Mouse (Mus musculus): ENCODE results near the gene Prn. TPM values are rescaled to one million over a fixed set of nuclear protein-coding genes. Genes with fewer than 3 reads are reported as not detected.

The Prn gene
- total and polyA plus RNA-seq, 3 experiments = not detected

DNA sequence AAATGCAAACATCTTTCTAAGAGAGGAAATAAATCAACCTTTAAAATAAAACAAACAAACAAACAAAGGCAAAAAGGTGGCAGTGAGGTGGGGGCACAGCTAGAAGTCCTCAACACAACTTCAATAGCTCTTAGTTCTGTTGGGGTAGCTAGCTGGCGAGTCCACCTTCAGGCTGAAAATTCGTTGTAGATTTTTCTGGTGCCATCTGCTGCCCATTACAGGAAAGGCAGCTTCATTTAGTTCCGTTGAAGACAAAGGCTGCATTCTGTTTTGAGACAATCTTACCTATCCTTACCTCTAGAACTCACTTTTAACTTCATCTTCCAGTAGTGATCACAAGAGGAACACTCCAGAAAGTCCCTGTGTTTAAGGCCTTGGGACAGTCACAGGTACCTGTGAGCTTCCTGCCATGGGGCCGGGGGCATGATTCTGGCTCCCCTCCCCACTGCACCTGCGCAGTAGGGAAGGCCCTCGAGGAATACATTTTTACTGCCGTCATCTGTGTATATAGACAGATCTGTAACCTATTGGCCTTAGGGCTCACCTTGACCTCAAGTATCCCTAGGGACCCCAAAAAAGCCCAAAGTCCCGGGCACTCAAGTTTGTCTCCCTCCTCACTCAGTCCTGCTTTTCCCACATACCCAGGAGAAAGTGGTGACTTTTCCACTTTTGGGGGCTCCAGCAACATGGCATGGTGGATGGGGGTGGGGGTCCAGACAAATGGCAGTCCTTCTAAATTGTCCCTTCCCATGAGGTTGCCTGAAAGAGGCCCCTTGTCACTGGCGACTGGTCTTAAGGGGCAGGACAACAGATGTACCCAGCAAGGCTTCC lies 40.2 kb downstream of the Prn start:
- peak; percentile 50 for DNase-seq

DNA sequence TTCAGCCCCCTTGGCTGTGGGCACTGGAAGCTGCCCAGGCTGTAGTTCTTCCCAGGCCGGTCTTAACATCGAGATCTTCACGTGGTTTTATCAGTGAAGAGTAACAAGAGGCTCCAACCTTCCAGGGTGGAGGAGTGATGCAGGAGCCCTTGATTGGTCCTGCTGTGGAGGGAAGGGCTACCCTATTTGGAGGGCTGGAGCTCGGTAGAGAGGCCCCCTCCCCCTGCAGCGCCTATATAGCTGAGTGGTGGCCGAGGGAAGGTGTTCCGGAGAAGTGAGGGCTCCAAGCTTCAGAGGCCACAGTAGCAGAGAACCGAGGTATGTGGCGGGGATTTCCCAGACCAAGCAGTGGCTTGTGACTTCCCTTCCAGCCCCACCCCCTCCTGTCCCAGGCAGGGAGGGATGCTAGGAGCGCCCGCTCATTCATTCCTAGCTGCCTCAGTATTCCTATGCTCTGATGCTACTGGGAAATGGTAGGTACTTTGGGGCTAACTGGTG lies 40.9 kb downstream of the Prn start, which contains the start of gene Prnd:
Prnd (plus strand) TSS at position 264 of the 498 bp plus-strand sequence.
- no peak for DNase-seq

DNA sequence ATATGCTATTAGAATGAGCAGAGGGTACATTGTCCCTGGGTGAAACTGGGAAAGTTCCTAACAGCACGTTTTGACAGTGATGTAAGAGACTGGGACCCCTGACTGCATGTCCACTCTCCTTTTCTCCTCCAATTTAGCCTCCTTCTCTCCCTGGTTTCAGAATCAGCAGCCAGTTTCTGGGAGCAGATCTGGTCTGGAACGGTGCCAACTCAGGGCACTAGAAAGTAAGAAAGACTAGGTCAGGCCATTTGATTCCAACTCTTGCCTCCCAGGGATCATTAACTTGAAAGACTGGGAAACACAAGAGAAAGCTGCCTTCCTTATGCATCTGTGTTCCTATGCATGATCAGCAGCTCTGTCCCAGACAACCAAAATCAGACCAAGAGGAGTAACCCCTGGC lies 42.7 kb downstream of the Prn start:
- DNase-seq = no peak

DNA sequence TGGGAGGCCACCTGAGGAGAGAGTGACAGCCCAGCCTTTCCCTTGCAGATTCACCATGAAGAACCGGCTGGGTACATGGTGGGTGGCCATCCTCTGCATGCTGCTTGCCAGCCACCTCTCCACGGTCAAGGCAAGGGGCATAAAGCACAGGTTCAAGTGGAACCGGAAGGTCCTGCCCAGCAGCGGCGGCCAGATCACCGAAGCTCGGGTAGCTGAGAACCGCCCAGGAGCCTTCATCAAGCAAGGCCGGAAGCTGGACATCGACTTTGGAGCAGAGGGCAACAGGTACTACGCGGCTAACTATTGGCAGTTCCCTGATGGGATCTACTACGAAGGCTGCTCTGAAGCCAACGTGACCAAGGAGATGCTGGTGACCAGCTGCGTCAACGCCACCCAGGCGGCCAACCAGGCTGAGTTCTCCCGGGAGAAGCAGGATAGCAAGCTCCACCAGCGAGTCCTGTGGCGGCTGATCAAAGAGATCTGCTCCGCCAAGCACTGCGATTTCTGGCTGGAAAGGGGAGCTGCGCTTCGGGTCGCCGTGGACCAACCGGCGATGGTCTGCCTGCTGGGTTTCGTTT lies 43.3 kb downstream of the Prn start:
- DNase-seq = peak; percentile 57

DNA sequence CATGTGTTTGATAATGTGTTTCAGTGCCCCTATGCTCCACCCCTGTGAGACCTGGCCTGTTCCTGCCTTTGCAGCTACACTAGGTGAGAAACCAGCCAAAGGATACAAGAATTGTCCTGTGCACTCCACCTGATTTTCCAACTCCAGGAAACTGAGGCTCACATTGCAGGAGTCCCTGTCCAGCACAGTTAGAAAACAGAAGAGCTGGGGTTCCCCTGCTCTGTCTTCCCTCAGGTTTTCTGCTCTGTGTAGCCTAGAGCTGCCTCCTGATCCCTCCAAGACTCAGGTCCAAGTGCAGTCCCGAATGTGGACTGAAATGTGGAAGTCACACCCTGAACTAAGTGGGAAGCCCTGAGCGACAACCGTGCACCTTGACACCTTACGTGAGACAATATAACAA lies 44.0 kb downstream of the Prn start:
- DNase-seq = no peak

DNA sequence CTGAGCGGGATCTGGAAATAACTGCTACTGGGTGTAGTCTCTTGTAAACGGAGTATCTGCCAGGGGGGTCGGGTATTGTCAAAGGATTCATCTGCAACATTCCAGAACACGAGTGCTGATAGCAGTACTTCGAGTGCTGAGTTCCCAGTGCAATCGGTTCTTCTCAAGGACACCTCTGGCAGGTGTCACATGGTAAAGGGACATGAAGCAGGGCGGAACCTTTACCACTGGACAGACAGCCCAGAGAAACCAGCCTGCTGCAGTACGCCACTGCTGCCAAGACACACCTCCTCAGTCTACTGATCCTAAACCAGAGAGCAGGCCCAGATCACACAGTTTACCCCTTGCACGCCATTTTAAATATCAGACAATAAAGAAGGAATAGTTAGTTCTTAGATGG lies 45.1 kb downstream of the Prn start:
- peak; percentile 69 for DNase-seq

DNA sequence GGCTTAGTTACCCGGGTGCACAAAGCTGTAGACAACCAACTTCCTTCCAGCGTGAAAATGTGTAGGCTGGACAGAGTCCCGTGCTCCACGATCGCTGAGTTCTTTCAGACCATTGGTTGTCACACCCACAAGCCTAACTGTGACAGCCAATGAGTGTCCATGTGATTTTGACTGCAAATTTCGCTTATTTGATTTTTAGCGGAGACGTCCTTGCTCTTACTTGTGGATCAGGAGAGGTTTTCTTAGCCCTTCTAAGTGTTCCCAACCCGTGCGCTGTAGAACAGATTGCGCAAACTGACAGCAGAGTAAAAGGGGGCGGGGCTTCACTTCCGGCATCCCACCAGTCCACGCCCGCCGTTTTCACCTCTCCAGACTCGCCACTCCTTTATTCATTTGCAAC lies 45.5 kb downstream of the Prn start:
- DNase-seq = peak; percentile 57

DNA sequence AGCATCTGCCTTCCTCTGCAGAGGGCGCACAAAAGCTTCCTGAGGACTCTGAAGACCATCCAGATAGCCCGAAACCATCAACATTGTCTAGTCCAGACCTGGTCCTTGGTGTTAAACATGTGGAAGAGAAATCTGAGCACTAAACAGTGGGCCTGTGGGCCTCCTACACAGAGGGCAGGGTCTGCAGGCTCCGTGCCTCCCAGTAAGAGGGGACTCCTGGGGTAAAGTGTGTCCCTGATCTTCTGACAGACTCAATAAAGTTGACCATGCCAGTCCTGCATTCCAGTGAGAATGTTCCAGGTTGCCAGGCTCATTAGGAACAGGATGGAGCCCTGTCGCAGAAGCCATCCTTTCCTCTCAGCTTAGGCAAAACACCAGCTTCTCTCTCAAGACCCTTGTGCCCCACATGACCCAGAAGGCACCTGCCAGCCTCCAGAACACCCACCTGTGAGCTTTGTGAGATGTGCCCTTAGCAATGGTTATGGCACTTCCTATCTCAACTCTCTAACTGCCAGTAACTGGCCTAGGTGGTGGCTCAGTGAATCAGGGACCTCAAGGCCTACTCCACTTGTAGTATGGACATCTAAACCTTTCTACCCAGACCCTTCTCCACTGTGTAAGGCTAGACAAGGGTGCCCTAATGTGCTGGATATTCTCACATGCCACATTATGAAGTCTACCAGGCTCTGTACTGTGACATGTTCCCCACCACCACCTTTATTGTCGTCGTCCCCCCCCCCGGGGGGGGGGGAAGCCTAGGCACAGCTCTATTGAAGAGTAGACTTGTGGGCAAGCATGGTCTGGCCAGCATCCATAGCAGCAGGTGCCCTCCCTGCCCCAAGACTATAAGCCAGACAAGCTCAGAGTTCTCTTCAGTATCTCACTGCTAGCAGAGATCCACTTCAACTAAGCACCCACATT lies 46.8 kb downstream of the Prn start:
- no peak for DNase-seq

DNA sequence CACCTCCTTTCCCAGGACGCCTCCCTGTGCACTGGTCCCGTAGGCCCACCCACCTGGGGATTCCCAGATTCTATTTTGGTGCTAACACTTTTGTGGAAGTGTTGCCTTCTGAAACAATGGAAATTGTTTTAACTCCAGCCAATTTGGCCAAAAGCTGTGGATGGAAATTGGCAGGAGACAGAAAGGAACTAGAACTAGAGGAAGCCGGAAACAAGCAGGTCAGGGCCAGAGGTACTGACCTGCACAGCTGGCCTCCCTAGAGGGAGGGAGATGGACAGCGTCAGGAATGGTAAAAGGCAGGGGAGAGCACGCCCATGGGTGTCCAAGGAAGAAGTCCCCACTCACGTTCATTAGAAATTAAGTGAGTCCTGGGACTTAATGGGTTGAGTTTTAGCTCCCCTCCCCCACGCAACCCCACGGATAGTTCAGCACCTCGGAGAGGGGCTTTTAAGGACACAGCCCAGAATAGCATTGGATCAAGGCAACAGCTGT lies 48.0 kb downstream of the Prn start:
- no peak for DNase-seq

DNA sequence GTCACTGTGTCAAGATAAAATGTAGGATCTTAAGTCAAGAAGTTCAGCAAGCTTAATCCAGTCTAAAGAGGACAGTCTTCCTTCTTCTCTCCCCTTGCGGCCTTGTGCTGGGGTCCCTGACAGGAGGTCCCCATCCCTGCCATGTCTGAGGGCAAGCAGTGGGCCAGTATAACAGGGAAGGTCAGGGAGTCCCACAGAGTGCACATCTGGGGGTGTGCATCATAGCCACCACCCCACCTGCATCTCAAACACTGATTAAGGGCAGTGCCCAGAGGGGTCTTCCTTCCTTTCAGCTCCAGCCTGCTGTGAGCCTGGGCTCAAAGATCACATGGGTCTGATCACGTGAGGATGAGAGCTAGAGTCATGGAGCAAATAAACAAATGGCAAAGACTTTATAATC lies 51.9 kb downstream of the Prn start:
- no peak for DNase-seq

DNA sequence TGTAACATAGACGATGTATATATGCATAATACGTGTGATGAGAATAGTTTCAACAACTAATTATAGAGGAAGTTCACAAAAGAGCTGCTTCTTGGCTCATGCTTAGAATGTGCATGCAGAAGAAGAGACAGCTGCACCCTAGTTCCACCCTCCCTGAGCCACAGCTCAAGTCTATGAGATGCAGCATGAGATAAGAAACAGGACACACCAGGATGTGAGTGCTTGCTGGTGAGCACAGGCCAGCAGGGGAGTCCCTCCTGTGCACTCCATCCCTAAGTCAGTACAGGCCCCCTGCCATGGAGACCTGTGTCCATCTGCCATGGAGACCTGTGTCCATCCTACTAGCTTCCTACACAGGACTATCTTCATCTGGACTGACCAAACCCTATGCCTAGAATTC lies 60.8 kb downstream of the Prn start:
- no peak for DNase-seq

DNA sequence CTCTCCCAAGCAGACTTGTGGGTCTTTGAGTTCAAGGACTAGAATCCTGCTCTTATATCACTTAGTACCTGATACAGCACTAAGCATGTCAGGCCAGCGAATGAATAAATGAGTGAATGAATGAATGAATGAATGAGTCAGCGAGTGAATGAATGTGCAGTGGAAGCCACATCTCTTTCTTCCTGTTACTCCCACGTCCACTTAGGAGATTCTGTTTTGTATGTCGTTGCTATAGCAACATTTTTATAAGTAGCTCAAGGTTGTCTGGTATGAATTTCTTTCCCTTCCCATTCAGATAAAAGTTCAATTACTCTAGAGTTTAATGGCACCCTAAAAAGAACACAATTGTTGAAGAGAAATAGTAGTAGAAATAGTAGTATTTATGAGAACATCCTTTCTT lies 61.3 kb downstream of the Prn start:
- DNase-seq = no peak

DNA sequence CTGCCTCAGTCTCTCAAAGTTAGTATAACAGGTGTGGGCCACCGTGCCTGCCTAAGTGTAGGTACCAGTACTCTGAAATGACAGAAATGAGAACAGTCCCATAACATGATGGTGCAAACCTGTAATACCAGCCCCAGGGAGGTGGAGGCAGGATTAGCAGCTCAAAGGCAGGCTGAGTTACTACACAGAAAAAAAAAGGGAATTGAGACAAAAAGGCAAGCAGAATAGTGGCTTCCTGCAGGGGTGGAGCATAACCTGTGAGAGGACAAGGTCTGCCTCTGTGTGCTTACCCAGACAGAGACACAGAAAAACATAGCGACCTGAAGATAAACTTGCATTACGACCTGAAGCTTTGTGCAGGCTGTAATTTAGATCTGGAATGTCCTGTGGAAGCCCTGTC lies 66.9 kb downstream of the Prn start:
- DNase-seq = no peak

DNA sequence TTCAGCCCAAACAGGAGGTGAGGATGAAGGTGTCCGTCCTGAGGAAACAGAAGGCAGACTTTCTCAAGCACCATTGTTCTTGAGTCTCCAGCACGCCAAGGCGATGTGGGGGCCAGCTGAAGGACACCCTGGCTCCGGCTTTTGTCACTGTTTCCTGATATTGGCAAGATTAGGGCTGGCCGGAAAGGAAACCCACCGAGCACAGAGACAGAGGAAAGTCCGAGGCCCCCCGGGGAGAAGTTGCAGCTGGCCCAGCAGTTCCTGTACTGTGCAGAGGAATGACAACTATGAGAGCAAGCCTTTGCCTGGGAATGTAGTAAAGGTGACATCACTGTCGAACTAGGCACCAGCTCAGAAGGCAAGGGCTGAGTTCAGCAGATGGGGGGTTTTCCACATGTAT lies 71.1 kb downstream of the Prn start:
- peak; percentile 21 for DNase-seq

DNA sequence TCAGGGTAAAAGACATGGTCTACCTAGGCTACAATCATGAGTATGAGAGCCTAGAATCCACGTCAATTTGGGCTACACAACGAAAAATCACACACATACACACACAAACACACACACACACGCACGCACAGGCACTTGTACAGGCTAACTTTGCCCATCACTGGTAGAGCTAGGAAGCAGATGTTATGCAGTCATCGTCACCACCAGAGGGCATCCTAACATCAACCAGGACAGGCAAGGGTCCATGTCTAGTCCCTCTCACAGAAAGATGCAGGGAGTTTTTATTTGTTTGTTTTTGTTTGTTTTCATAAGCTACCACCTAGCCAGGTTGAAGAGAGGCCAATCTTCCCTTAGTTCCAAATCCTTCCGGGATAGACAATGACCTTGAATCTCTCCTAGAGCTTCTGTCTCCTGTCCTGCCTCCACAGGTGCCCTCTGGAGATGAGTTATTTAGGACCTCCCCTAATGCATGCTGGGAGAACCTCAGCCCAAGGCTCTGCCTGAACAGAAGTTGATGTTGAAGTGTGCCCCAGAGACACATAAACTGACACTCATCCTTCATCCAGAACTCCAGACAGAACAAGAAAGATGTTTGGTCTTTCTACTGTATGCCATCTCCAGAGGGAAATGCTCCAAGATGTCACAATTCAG lies 72.9 kb downstream of the Prn start:
- peak; percentile 60 for DNase-seq

DNA sequence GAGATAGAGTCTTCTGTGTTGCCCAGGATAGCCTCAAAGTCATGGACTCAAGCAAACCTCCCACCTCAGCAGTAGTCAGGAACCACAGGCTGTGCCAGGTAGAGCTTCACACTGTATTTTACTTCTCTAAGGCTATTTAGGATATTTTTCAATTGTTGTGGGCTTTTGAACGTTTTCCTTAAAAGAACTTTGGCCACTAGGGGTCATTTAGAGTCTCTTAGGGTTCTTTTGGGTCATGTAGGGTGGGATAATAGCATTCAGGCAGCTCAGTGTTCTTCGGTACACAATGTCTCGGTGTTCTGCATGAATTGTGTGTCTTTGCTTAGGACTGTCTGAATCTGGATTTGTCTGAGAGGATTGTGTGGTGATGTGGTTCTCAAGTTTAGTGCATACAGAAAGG lies 78.2 kb downstream of the Prn start:
- no peak for DNase-seq

DNA sequence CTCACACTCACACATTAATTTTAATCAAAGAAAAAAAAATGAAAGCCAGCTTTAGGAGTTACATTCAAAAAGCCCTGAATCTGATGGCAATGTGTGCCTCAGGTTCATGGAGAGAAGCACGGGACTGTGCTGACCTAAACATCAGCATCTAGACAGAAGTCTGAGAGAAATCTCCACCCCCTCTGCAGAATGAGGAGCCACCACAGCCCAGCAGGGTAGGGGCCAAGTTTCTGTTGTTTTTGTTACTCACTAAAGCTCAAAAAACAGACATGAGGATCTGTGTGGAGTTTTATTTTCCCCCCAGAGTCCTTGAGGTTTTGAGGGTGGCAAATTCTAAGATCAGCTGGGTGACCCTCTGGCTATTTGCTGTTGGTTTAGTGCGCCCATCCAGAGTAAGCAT lies 78.8 kb downstream of the Prn start:
- DNase-seq = no peak

DNA sequence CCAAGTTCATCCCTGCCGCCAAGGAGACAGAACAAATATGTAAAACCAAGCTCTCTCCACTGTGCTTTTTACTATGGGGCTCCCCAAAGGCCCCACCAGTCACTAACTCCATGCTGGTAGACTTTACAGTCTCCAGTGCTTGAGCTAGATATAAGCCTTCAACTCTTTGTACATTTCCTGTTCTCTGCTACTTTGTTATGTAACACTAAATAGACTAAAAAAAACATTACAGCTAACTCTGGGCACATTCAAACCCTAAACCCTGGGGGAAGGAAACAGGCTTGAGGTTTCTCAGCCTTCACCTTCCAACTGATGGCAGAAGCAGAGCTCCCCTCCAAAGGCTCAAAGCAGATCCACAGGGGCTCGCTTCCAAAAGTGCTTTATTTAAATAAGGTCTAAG lies 82.7 kb downstream of the Prn start:
- DNase-seq = no peak

DNA sequence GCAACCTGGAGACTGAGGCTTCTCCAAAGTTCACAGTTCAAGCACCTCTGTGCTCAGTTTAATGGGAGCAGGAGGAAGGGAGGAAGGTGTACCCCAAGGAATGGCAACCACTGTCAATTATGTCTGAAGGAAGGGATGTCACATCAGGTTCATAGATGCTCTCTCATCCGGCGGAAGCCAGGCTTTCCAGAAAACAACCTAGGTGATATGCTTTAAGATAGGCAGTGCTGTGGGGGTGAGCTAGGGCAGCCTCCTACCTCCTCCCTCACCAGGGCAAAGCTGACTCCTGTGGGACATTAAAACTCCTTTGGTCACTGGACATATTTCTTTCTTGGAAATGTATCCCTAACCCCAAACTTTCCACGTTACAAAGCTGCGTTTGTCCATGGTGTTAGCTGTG lies 83.4 kb downstream of the Prn start:
- DNase-seq = no peak

DNA sequence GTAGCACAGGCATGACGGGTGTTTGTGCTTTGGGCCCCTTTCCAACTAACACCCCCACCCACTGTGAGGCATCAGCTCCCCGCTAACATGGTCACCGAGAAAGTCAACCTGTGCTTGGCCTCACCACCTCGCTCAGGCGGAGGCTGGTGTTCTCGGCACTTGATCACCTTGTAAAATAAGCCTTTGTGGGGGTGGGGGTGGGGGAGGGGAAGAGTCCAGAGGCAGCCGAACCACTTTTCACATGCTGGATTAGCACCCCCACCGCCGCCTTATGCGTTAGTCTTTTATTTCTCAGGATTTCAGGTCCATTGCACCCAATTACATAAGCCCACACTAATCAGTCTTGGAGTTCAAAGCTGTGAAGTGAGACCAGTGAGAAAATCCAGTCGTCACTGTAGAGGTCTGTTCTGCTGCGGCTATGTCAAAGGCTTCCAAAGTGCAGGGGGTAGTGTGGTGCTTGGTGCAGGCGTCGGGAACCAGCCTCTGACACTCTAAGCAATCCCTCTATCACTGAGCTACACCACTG lies 83.9 kb downstream of the Prn start:
- no peak for DNase-seq

DNA sequence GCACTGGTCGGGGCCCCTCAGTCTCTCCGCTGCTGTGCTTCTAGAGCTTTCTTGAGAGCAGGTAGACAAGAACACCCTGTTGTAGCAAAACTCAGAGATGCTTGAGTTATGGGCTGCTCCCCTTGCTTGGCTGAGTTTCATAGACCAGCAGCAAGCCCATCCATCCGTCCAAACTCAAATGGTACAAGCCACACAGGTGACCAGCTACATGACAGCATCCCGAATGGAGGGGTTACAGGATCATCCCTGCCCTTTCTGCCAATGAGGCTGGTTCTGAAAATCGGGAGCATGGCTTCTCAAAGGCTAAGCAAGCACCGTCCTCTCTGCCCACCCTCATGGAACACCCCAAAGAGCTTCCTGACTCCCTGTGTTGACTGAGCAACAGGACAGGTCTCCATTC lies 85.2 kb downstream of the Prn start:
- DNase-seq = no peak

DNA sequence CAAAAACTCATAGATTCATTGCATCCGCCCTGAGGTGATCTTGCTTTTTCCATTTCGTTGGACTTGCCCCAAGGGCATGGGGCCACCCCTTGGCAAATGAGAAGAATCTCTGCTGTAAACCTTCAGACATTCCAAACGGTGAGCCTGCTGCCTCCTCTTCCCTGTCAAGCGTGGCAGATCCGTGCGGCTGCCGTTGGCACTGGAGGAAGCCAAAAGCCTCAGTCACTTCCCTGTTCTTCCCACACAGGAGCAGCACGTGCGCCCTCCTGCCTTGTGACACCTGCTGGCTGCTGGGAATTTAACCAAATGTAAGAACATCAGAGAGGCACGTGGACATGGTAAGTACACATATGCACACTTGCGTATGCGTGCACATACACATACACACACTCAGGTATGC lies 86.0 kb downstream of the Prn start:
- DNase-seq = no peak

Data from adrenal gland, adult 2 months (tissue).